Mouse (Mus musculus) hindbrain, embryonic 14.5 days (tissue): ENCODE measurements at regions not wholly inside any gene's neighbourhood (a gene's known extent, or its start where the extent isn't known, plus 50 kb on each side); places are given as distances from the start of the nearest gene placed in this dataset.

Experiments used
- ATAC-seq: fragments of 200-750 bp; cut with Nextera tagmentation; 2 replicates; pipeline ENCODE4 v1.8.0; 2017; ENCODE audit warnings: moderate number of reproducible peaks, mild to moderate bottlenecking, moderate TSS enrichment, moderate library complexity; ENCODE audit not compliant: low FRiP score
- DNase-seq: peaks from one replicate; pipeline ENCODE4 v3.0.0-alpha.2; 2015; ENCODE audit warnings: low spot score
- H3K27ac ChIP-seq: fragments of 300-500 bp; sonication (generic); 2 replicates; pipeline ENCODE4 v1.5.1; 2014; ENCODE audit warnings: mild to moderate bottlenecking, moderate library complexity
- H3K27me3 ChIP-seq: fragments of 300-500 bp; sonication (generic); 2 replicates; pipeline ENCODE4 v1.6.1; 2014; ENCODE audit warnings: mild to moderate bottlenecking, low read length, mixed read lengths; ENCODE audit not compliant: control insufficient read depth, insufficient read depth
- H3K36me3 ChIP-seq: fragments of 300-500 bp; sonication (generic); replicated peaks from 2 replicates; pipeline ENCODE4 v1.6.1; 2014; ENCODE audit not compliant: control insufficient read depth, insufficient read depth
- H3K4me1 ChIP-seq: fragments of 300-500 bp; sonication (generic); replicated peaks from 2 replicates; pipeline ENCODE4 v1.6.1; 2014; ENCODE audit warnings: antibody characterized with exemption, low read length, mixed read lengths; ENCODE audit not compliant: control insufficient read depth, insufficient read depth
- H3K4me2 ChIP-seq: fragments of 300-500 bp; sonication (generic); replicated peaks from 2 replicates; pipeline ENCODE4 v1.6.1; 2014; ENCODE audit warnings: mild to moderate bottlenecking, moderate library complexity
- H3K4me3 ChIP-seq: fragments of 300-500 bp; sonication (generic); replicated peaks from 2 replicates; pipeline ENCODE4 v1.5.1; 2014; ENCODE audit warnings: mild to moderate bottlenecking, low read length
- H3K9ac ChIP-seq: fragments of 300-500 bp; sonication (generic); 2 replicates; pipeline ENCODE4 v1.6.1; 2014
- H3K9me3 ChIP-seq: fragments of 300-500 bp; sonication (generic); 2 replicates; pipeline ENCODE4 v1.6.1; 2016; ENCODE audit warnings: low read length; ENCODE audit not compliant: control insufficient read depth
- WGBS: fragments of 180-500 bp; shearing (Covaris S2); extraction: QIAGEN DNeasy Blood & Tissue Kit; methylation state at CpG from one replicate; pipeline ENCODE4 v1.1.7; 2014; 5-methylcytosine and 5-hydroxymethylcytosine counted together

DNA sequence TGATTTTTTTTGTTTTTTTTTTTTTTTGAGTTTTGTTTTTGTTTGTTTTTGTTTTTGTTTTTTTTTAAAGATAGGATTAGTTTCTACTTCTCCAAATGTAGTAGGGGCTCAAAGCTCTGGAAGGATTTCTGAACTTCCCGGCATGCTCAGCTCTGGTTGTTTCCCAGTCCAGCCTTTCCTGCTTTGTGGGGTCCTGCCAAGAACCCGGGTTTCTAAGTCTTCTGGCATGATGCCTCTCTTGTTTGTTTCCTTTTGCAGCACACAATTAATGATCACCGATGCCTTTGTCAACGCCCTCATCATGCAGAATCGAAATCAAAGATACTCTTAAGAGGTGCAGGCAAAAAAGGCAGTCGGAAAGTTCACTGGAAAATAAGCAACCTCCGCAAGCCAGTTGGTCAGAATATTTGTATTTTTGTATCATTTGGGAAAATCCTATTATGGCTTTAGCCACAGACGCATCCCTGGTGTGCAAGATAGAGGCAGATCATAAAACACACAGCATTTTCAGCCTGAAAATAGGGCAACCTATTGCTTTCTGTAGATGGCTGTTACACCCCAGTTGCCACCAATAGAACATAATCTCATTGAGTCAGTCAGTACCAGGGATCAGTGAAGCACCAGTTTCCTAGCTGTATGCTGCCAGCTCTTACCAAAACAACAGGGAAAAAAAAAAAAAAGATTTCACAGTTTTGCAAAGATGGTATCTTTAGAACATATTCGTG, 526.6 kb downstream of the Ofcc1 start:
- DNase-seq (no peak), ATAC-seq (no peak)
- 58% methylated on average over 9 of the region's 9 CpGs for WGBS
- Histone ChIP-seq H3K4me2 (no peak overlapping the region), H3K27me3 (no peaks in the 10 kb centered on the region), H3K4me1 (0 out of 2 replicates have a peak, but pooled peaks cover 4% of the 10 kb centered on the region), H3K27ac (peak overlapping the region; percentile 20; the same call in 1 of the 2 replicates), H3K4me3 (no peak overlapping the region), H3K36me3 (no peaks in the 10 kb centered on the region), H3K9me3 (no peaks in the 10 kb centered on the region), H3K9ac (no peak overlapping the region; the same call in 1 of the 2 replicates)

DNA sequence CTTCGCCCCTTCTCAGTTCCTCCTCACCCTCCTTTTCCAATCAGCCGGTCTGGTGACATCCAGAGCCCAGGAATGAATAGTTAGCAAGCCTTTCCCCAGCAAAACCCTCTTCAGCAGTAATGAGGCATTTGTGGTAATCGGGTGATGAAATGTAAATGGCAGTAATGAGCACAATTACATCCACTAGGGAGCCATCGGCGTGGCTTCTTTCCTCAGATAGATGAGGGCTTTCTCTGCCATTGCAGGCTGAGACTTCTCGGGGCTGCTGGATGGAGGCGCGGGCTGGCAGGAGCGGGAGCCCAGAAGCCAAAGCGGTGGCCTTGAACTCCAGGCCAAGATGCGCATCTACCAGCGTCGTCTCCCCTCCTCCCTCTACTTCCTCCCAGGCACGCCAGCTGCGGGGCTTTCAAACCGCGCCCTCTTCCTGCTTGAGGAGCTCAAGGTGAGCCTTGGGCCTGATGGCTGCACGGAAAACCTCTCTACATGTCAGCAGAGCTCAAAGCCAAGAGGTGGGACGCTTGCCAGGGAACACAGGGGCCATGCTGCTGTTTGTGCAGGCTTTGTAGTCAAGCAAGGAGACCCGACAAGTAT, 537.2 kb downstream of the Ofcc1 start:
- H3K4me3 ChIP-seq = peak overlapping the region; percentile 26
- peak overlapping the region; percentile 51 for H3K9ac ChIP-seq
- H3K27me3 ChIP-seq = no peaks in the 10 kb centered on the region
- H3K4me2 ChIP-seq = peak overlapping the region; percentile 54
- ATAC-seq (peak; percentile 82), DNase-seq (peak; percentile 64)
- peaks cover 15% of the 10 kb centered on the region for H3K4me1 ChIP-seq
- H3K36me3 ChIP-seq = no peaks in the 10 kb centered on the region
- H3K9me3 ChIP-seq = no peaks in the 10 kb centered on the region
- WGBS = 5% methylated on average over 20 of the region's 20 CpGs
- H3K27ac ChIP-seq = peak overlapping the region; percentile 75

DNA sequence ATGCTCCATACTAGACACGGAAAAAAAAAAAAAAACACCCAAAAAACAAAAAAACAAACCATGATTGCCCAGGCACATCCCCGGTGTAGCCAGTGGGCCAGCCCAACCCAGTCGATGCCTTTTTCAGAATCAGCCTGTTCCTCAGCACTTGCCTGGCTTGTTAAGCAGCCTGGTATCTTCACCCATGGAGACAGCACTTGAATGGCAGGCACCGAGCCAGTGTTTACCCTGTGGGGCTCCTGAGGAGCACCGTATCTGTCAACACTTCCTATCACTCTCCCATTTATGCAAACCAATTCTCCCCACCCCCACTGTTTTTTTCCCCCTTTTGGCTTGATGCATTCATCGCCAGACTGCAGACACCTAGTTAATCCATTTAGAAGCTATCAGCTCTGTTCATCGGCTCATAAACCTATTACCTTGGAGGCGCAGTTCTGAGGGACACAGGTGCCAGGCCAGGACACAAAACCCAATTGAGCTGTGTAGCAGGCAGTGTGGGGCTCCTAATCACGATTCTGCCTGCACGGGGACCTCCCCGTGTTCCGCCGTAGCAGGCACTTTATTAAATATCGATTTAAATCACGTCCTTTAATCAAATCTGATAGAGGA, 537.8 kb downstream of the Ofcc1 start:
- Histone ChIP-seq H3K27me3 (no peaks in the 10 kb centered on the region), H3K27ac (peak overlapping the region; percentile 75), H3K4me2 (peak overlapping the region; percentile 54), H3K4me3 (peak overlapping the region; percentile 26), H3K4me1 (peaks cover 15% of the 10 kb centered on the region), H3K9ac (peak overlapping the region; percentile 51), H3K9me3 (no peaks in the 10 kb centered on the region), H3K36me3 (no peaks in the 10 kb centered on the region)
- 17% methylated on average over 15 of the region's 15 CpGs for WGBS
- ATAC-seq (peak; percentile 73), DNase-seq (peak; percentile 43)

DNA sequence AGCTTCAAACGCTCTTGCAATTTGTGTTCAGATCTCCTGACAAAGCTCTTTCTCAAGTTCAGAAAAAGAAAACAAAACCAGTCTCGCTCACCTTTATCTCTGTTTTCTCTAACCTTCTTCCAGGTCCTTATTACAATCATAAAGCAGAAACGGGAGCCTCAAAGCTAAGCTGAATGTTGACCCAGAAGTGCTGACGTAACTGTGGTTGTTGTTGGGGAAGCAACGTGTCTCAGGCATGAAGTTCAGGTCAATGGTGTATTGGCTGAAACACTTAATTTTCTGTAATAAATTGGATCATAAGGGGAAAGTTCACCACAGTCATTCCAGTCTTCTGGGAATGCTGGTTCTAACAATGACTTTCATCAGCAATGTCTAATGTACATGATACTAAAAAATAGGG, 586.7 kb downstream of the Ofcc1 start:
- ATAC-seq (no peak), DNase-seq (no peak)
- H3K27me3 ChIP-seq = no peaks in the 10 kb centered on the region
- WGBS = 86% methylated on average over 5 of the region's 5 CpGs
- H3K27ac ChIP-seq = no peak overlapping the region
- no peak overlapping the region for H3K4me2 ChIP-seq
- H3K4me1 ChIP-seq = no peaks in the 10 kb centered on the region
- no peak overlapping the region for H3K4me3 ChIP-seq
- no peaks in the 10 kb centered on the region for H3K9me3 ChIP-seq
- no peaks in the 10 kb centered on the region for H3K36me3 ChIP-seq
- H3K9ac ChIP-seq = no peak overlapping the region

DNA sequence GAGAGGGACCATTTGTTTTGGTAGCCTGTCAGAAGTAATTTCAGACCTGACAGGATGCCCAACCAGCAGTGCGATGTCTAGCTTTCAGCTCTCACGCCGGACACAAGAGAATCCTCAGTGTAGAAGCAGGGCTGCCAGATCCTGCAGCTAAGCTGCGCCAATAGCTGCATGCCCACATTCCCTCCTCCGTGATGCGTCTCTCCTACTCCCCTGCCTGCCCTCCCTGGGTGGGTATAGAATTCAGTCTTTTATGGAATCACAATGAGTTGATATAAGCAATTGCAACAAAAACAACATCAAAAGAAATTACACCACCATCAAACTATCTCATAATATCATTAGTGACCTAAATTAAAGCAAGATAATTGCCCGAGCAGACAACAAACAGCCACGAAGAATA, 587.1 kb downstream of the Ofcc1 start:
- Histone ChIP-seq H3K4me3 (no peak overlapping the region), H3K4me2 (0 out of 2 replicates have a peak overlapping the region, but pooled peaks have one; percentile 5), H3K27me3 (no peaks in the 10 kb centered on the region), H3K36me3 (no peaks in the 10 kb centered on the region), H3K9ac (no peak overlapping the region), H3K9me3 (no peaks in the 10 kb centered on the region), H3K27ac (no peak overlapping the region), H3K4me1 (no peaks in the 10 kb centered on the region)
- WGBS = 70% methylated on average over 8 of the region's 8 CpGs
- ATAC-seq (no peak), DNase-seq (no peak)

DNA sequence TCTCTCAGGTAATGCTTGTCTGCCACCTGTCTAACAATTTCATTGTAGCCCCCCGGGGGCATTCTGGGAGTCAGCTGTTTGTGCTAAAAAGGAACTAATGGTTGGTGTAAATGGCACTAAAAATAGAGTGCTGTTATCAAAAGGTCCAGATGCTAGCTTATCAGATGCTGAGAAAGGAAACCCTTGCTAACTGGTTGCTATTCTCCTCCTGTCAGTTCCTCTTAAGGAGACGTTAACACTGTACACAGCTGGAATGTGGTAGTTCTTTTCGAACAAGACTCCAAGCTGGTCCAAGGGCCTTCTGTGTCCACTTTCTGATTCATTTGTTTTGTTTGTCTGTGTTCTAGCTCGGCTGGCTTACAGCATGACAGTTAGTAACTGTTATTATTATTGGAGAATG, 592.0 kb downstream of the Ofcc1 start:
- DNase-seq (no peak), ATAC-seq (no peak)
- no peak overlapping the region for H3K9ac ChIP-seq
- no peak overlapping the region for H3K4me2 ChIP-seq
- H3K9me3 ChIP-seq = no peaks in the 10 kb centered on the region
- no peak overlapping the region for H3K27ac ChIP-seq
- H3K27me3 ChIP-seq = no peaks in the 10 kb centered on the region
- no peak overlapping the region for H3K4me3 ChIP-seq
- 68% methylated on average over 4 of the region's 4 CpGs for WGBS
- no peaks in the 10 kb centered on the region for H3K36me3 ChIP-seq
- H3K4me1 ChIP-seq = no peaks in the 10 kb centered on the region

DNA sequence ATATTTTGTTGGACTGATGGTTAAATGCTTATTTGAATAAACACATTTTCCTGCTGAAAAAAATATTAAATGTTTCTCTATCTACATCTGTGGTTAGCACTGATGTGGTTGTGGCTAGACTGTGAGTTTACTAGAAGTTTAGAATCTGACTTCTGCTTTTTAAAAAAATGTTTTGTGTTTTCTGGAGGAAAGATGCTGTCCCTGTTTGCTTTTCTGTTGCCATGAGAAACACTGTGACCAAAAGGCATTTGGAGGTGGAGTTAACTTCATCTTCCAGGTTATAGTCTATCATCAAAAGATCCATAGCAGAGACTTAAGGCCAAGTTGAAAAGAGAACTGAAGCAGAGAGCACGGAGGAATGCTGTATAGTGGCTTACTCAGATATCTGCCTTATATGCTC, 594.4 kb downstream of the Ofcc1 start:
- DNase-seq = no peak
- no peaks in the 10 kb centered on the region for H3K27me3 ChIP-seq
- no peak overlapping the region for H3K9ac ChIP-seq
- no peaks in the 10 kb centered on the region for H3K4me1 ChIP-seq
- H3K36me3 ChIP-seq = no peaks in the 10 kb centered on the region
- WGBS = 89% methylated on average over 1 of the region's 1 CpGs
- no peak overlapping the region for H3K27ac ChIP-seq
- H3K9me3 ChIP-seq = no peaks in the 10 kb centered on the region
- H3K4me2 ChIP-seq = no peak overlapping the region
- no peak overlapping the region for H3K4me3 ChIP-seq
- ATAC-seq = no peak
